Mouse (Mus musculus): ENCODE measurements around the gene 1110017D15Rik.

DNA sequence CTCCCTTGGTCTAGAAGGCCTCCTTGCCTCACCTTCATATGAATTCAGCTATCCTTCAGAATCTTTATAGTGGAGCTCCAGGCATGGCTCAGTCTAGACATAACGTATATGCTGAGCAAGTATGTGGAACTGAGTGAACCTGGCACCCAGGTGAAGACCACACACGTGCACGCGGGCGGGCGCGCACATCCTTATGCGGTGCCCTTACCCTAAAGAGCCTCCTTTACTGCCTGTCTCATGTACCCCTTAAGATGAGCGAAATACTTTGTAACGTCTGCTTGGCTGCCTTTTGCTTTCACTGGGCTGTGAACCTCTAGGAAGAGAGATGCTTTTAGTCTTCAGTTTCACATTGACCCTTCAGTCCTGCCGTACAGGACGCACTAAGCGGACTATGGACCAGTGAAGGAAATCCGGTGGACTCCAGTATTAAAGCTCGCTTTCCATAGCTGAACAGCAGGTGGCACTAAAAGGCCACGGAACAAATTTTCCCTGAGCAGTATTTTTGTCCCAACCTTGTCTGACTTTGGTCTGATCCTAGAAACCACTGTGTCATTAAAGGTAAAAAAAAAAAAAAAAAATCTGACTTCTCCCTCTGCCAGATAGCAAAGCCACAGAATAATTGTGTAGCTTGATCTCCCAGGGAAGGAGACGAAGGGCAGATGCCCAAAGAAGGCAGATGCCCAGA lies 48.6 kb downstream of the 1110017D15Rik start:
- TF ChIP-seq CTCF (IDR thresholded peaks at IDR 0.05) (peak; percentile 83), POLR2A (IDR thresholded peaks at IDR 0.05; ENCODE audit: insufficient read depth, low read depth, low read length) (no peak), EP300 (IDR thresholded peaks at IDR 0.05; ENCODE audit: insufficient read depth, low read depth, low read length) (0 out of 2 replicates have a peak, but pooled peaks have one; percentile 37)
